In genomic region chr16:89886561-89886960, GRCm38 (mm10) we compare ENCODE assay signal across 33 mouse cellular contexts.
"Had no signal": no experiment of that assay in that cellular context is flagged by ENCODE, and none has a peak within 500 bp of the region (broad histone marks: within the 10 kb centered on the region; RNA-seq: fewer than 3 reads in every experiment).

No protein-coding gene starts in this region.

- H3K4me2 ChIP-seq: limb, embryonic 12.5 days; limb, embryonic 13.5 days; limb, embryonic 15.5 days; liver, embryonic 11.5 days; liver, embryonic 12.5 days; liver, embryonic 13.5 days; liver, embryonic 15.5 days; lung, embryonic 14.5 days; lung, embryonic 15.5 days; midbrain, embryonic 11.5 days; midbrain, embryonic 12.5 days; midbrain, embryonic 13.5 days; midbrain, embryonic 15.5 days had no signal

- H3K4me1 ChIP-seq: lung, embryonic 15.5 days had no signal

- H3K9ac ChIP-seq: limb, embryonic 12.5 days; limb, embryonic 13.5 days; limb, embryonic 15.5 days; liver, embryonic 12.5 days; liver, embryonic 13.5 days; liver, embryonic 14.5 days; liver, embryonic 15.5 days; liver, postnatal 0 days; lung, embryonic 14.5 days; lung, embryonic 15.5 days; midbrain, embryonic 12.5 days; midbrain, embryonic 13.5 days; midbrain, embryonic 15.5 days had no signal

- H3K4me3 ChIP-seq: left cerebral cortex, adult 2 months; limb, embryonic 10.5 days; limb, embryonic 12.5 days; limb, embryonic 13.5 days; limb, embryonic 15.5 days; liver, embryonic 12.5 days; liver, embryonic 13.5 days; liver, embryonic 15.5 days; lung, embryonic 15.5 days; megakaryocyte, embryonic 14.5 days; midbrain, embryonic 10.5 days; midbrain, embryonic 12.5 days; midbrain, embryonic 13.5 days; midbrain, embryonic 15.5 days; myocyte had no signal

- DNase-seq: layer of hippocampus, postnatal 36 days; left cerebral cortex, postnatal 4 days; liver; liver, embryonic 13.5 days; liver, postnatal 0 days; lung, adult 18-20 months; lung, adult 2 months; lung, embryonic 14.5 days; lung, postnatal 10 days; lung, postnatal 14 days; lung, postnatal 36 days; lung, postnatal 4 days; midbrain, embryonic 14.5 days had no signal

- H3K36me3 ChIP-seq: lung, embryonic 15.5 days had no signal

- H3K27me3 ChIP-seq: limb, embryonic 12.5 days; limb, embryonic 13.5 days; limb, embryonic 15.5 days; liver, embryonic 12.5 days; liver, embryonic 13.5 days; liver, embryonic 15.5 days; lung, embryonic 15.5 days; megakaryocyte, embryonic 14.5 days; midbrain, embryonic 12.5 days; midbrain, embryonic 13.5 days; midbrain, embryonic 15.5 days had no signal

- ATAC-seq: liver, embryonic 12.5 days; liver, postnatal 0 days; lung, postnatal 0 days; midbrain, embryonic 13.5 days; midbrain, embryonic 15.5 days; midbrain, embryonic 16.5 days had no signal

- H3K27ac ChIP-seq: left cerebral cortex, adult 2 months; limb, embryonic 10.5 days; limb, embryonic 12.5 days; limb, embryonic 13.5 days; limb, embryonic 15.5 days; liver, embryonic 12.5 days; liver, embryonic 13.5 days; liver, embryonic 14.5 days; liver, embryonic 15.5 days; lung, embryonic 15.5 days; macrophage; midbrain, embryonic 10.5 days; midbrain, embryonic 12.5 days; midbrain, embryonic 13.5 days; midbrain, embryonic 15.5 days had no signal

- H3K9me3 ChIP-seq: limb, embryonic 10.5 days; limb, embryonic 13.5 days; limb, embryonic 15.5 days; liver, embryonic 12.5 days; liver, embryonic 13.5 days; liver, embryonic 15.5 days; lung, embryonic 15.5 days; midbrain, embryonic 10.5 days; midbrain, embryonic 12.5 days; midbrain, embryonic 13.5 days; midbrain, embryonic 15.5 days had no signal
